Mouse (Mus musculus) granulocyte monocyte progenitor cell, adult 5-6 weeks (primary cell): Measurements from ENCODE around the gene Rbm4b. TPM values are rescaled to one million over a fixed set of nuclear protein-coding genes. Genes with fewer than 3 reads are reported as not detected.
"Not testable (repeated sequence)": the region's sequence is repeated elsewhere in the genome, so short reads cannot be mapped to it uniquely, and the experiment has no call there.

Experiments
- ATAC-seq: replicated peaks from 2 replicates; pipeline ENCODE4 v1.8.0; 2016; ENCODE audit warnings: mild to moderate bottlenecking, moderate TSS enrichment, inconsistent platforms; ENCODE audit not compliant: poor library complexity, severe bottlenecking
- total RNA-seq, 2 experiments: library from RNA; stranded (forward) in 1 of 2; stranded (reverse) in 1 of 2; fragments of 200-712, 200-1000 nt in 1 of 2; fragments of >200 nt in 1 of 2; fragmentation: Nextera tagmentation in 1 of 2; gene quantifications; 2 replicates each; pipeline ENCODE4 v1.2.3; 2014 to 2017

The Rbm4b gene
- total RNA-seq, 2 experiments from 2014 or later: 7.1 to 17.5 TPM

DNA sequence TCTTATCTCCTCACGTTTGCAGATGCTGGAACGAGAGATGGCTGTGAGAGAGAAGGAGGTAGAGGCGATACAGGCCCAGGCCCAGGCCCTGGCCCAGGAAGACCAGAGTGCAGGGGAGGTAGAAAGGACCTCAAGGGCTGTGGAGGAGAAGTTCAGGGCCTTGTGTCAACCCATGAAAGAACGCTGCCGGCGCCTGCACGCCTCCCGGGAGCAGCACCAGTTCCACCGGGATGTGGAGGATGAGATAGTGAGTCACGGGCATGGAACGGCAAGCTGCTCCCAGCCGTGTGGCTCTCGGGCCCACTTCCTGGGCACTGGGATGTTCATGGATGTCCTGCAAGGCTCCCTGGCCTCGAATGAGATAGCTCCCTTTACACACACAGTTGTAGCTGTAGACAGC lies 12.3 kb upstream of the Rbm4b start:
- no peak for ATAC-seq

DNA sequence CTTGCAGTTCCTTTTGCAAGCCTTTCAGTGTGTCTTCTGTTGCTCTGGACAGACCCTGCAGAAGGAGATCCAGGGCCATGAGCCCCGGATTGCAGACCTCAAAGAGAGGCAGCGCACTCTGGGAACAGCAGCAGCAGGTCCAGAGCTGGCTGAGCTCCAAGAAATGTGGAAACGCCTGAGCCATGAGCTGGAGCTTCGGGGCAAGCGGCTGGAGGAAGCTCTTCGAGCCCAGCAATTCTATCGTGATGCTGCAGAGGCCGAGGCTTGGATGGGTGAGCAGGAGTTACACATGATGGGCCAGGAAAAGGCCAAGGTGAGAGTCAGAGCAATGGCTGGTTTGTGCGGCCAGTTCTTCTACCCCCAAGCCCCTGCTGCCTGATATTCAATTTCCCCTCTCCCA lies 11.2 kb upstream of the Rbm4b start:
- no peak for ATAC-seq

DNA sequence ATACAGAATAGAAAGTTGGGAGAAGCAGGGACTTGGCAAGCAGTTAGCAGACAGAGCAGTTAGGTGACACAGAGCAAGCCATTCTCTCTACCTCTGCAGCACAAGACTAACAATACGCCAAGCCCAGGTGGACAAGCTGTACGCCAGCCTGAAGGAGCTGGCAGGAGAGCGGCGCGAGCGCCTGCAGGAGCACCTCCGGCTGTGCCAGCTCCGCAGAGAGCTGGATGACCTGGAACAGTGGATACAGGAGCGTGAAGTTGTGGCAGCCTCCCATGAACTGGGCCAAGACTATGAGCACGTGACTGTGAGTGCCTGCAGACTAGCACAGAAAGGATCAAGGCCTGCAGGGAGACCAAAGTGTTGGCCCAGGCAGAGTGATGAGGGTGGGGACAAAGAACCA lies 10.6 kb upstream of the Rbm4b start:
- no peak for ATAC-seq

DNA sequence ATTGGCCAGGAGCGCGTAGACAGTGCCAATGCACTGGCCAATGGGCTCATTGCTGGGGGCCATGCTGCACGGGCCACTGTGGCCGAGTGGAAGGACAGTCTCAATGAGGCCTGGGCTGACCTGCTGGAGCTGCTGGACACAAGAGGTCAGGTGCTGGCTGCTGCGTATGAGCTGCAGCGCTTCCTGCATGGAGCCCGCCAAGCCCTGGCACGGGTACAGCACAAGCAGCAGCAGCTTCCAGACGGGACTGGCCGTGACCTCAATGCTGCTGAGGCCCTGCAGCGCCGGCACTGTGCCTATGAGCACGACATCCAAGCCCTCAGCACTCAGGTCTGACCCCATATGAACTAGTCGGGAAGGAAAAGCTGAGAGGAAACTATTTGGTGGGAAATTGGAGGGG lies 9.7 kb upstream of the Rbm4b start:
- no peak for ATAC-seq

DNA sequence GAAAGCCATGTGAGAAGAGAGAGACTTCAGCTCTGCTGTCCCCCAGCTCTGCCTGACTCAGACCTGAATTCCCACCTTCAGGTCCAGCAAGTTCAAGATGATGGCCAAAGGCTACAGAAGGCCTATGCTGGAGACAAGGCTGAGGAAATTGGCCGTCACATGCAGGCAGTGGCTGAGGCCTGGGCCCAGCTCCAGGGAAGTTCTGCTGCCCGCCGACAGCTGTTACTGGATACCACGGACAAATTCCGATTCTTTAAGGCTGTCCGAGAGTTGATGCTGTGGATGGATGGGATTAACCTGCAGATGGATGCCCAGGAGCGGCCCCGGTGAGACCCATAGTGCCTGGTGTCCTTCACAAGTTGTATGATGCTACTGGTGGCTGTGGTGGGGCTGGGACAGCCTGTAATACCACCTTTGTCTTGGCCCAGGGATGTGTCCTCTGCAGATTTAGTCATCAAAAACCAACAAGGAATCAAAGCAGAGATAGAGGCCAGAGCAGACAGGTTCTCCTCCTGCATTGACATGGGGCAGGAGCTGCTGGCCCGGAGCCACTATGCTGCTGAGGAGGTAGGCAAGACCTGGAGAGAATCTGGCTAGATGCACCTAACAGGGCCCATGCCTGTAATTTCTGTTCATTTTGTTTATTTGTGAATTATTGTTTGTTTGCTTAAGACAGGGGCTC lies 8.5 kb upstream of the Rbm4b start:
- ATAC-seq: no peak

DNA sequence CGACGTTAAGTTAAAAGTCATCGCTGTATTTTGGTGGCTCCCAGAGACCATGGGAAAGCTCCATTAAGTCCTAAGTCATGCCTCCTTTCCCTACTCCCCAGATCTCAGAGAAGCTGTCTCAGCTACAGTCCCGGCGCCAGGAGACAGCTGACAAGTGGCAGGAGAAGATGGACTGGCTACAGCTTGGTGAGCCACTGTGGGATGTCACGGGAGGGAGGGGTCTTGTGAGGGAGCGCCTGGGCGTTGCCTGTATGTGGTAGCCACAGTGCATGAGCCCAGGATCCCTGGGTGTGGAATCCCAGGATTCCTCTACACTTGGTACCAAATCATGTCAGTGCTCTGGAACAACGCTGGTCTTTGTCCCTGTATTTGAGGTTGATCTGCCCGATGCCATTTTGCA lies 7.8 kb upstream of the Rbm4b start:
- no peak for ATAC-seq

DNA sequence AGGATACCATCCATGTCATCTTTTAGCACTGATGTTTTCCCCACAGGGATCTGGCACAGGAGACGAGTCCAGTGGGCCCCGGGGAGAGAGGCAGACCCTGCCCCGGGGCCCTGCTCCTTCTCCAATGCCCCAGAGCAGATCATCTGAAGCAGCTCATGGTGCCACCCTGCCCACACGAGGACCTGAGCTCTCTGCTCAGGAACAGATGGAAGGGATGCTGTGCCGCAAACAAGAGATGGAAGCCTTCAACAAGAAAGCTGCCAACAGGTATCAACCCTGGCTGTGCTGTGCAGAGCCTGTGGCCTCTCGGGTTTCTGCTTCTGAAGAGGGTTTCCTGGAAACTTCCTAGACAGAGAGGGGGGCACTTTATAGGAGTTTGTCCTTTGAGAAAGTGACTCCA lies 6.3 kb upstream of the Rbm4b start:
- no peak for ATAC-seq

DNA sequence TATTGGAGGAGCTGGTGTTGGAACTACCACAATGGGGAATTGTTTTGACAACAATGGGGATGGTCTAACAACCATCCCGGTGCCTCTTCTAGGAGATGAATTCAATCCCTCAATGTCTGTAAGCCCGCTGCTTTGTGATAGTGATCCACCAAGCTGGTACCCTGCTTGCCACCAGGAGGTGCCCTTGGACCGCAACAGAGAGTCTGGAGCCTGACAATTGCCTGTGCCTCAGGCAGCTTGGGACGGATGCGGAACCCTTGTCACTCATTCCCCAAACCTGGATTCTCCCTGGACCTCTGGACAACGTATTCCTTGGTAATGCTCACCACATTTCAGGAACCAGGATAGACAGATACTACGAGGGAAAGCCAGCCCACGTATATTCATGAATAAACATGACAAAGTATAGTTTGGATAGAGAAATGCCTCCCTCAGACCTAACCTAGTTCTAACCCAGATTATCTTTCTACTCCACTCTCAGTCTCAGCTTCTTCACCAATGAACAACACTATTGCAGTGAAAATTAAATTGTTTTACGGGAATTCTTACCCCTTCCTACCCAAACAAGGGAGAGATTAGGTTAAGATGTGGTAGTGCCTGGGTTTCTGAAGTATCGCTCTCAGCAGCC lies 618 bp upstream of the Rbm4b start:
- ATAC-seq: peak; percentile 72

DNA sequence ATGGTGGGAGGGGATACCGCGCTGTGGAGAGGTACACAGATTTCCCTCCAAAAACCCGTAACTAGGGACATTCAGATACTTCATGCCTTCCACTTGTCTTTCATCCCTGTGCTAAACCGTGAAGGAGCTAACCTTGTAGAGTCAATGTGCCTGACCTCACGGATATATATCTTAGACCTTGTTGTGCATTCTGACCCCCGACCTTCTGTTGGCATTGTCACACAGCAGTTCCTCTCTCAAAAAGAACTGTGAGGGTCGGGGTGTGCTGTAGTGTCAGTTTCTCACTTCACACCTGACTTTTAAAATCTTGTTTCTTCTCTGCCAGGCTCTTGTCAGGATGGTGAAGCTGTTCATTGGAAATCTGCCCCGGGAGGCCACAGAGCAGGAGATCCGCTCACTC lies 624 bp downstream of the Rbm4b start:
- no peak for ATAC-seq

DNA sequence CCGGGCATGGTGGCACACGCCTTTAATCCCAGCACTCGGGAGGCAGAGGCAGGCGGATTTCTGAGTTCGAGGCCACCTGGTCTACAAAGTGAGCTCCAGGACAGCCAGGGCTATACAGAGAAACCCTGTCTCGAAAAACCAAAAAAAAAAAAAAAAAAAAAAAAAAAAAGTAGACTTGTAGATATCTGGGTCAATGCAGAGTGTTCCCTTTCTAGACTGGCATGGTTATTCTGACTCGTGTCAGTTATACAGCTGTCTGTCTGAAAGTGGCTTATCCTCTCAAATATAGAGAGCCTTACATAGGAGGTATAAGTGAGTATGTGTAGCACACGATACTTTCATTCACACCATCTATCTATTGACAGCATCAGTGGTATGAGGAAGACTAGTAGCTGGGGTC lies 4.2 kb downstream of the Rbm4b start:
- ATAC-seq: not testable (repeated sequence)

DNA sequence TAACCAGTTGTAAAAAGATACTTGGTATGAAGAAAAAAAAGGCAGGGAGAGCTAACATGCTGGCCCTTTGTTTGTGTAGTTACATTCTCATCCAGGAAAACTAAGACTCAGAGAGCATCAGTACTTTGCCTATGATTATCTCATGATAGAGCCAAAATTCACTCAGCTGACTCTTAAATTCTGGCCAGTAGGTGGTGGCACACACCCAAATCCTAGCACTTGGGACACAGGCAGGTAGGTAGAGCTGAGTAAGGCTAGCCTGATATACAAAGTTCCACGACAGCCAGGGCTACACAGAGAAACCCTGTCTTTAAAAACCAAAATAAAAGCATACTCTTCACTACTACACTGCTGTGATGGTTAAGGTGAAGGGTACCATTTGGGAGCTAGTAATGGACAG lies 6.6 kb downstream of the Rbm4b start:
- no peak for ATAC-seq

DNA sequence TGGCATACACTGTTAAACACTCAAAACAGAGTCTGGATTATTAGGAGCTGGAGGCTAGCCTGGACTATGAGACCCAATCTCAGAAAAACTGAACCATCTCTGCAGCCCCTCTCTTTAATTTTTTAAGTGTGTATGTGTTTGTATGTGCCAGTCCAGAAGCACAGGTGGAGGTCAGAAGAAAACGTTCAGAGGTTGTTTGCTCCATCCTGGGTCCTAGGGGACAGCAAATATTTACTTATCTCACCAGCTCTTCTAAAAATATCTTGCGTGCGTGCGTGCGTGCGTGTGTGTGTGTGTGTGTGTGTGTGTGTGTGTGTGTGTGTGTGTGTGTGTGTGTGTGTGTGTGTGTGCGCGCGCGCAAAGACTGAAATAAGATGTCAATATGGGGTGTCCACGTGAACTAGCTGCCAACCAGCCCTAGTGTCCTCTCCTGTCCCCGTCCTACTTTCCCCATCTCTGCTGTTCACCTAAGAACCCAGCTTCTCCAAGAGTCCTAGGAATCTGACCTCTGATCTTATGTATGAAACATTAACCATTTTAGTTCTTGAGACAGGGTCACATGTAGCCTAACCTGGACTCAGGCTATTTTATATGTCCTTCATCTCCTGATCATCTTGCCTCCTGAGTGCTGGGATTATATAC lies 11.3 kb downstream of the Rbm4b start:
- no peak for ATAC-seq

DNA sequence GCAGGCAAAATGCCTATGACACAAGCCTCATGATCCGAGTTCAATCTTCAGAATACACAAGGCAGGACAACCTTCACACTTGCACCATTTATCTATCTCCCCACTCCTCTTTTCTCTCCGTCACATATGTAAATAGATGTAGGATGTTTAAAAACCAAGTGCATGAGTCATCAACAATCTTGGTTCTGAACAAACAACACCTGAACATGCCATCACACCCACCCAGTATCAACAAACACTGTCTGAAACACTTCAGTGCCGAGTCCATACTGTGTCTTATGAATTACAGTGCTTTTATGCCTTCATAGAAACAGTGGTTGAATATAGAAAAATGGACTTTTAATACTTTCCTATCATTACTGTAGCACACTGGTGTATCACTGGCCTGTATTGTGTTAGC lies 16.5 kb downstream of the Rbm4b start:
- no peak for ATAC-seq

DNA sequence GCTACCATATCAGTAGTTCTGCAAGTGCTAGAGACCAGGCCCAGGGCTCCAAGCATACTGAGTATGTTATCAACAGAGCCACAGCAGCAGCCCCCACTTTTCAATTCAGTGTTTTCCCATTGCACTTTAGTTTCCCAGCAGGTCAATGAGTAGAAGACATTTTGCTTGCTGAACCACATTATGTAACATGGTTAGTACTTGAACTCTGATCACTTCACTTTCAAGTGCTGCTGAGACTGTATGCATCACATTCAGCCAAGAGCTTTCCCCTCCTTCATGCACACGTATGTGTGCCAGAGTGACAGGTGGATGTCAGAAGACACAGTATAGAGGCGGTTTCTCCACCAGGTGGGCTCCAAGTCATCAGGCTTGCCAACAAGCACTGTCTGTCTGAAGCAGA lies 26.6 kb downstream of the Rbm4b start:
- no peak for ATAC-seq

DNA sequence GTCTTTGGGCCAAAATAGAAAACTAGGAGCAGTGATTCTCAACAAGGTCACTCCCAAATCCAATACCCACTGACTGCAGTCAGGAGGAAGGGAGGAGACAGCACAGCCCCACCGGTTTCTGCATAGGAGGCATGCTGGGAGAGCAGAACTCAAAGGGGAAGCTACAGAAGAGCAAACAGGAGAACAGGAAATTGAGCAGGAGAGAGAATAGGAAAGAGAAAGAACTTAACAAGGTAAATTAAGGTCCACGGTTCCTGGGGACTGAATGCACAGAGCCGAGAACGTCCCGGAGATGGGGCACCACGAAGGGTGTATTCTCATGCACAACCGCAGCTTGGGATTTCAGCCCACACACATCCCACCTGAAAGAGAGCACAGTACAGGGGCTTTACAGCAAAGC lies 28.9 kb downstream of the Rbm4b start:
- ATAC-seq: no peak

DNA sequence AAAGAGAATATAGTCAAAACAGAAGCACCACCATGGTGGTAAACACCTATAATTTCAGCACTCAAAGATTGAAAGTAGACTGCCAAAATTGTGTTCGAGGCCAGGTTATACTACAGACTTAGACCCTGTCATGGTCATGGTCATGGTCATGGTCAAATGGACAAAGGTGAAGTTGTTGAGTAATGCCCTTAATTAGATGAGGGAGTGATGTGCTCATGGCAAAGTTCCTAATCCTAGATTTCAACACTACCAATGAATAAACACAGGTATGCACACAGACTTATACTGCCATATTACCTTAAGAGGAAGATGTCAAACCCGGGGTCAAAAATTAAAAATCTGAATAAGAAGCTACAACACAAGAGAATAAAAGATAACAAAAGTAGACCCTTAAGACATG lies 30.0 kb downstream of the Rbm4b start:
- no peak for ATAC-seq

DNA sequence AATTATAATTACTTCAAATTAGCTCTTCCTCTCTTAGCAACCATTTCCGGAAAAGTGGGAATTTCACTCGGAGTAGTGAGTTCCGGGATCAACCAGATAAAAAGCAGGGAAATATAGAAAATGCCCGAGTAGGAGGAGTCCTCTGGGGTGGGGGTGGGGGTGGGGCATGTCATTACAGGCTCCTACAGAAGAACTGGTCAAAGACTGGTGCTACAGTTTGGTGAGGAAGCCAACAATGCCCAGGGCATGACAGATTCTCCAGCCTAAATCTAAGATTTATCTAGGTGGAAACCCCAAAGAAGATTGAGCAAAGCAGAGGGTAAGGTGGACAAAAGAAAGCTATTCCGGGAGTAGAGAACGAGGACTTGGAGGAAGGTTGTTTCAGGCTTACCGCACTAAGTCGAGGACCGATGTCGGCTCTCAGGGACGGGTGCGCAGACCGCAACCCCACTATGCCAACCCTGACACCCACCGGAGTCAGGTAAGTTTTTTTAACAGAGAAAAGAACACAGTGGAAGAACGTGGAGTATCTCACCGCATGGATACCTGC lies 37.1 kb downstream of the Rbm4b start:
- peak; percentile 10; the same call in 1 of the 2 replicates for ATAC-seq

DNA sequence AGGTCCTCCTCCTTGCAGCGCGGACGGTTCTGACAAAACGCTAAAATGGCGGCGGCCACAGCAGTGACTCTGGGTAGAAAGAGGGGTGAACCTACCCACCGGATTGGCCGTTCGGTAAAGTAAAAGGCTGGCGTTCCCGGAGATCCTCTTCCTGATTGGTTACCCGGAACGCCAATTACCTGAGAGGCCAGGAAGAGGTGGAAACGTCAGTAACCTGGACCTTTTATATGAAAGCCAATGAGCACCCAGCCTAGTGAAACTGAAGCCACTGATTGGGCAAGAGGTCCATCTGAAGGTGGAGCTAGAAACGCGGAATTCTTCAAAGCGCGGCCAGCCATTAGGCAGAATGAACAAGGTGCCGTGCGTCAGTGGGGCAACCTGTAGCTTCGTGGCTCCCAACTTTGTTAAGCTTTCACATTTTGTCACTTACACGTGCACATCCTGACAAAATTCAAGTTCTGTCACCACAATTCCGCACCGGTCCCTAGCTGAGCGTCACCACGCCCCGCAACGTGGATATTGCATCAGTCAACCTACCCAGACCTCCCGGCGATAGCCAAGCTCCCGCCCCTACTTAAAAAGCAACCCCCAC lies 37.6 kb downstream of the Rbm4b start, which contains the start of gene Rbm4:
Gene Rbm4, minus strand, starts transcription at position 71 of the 592 bp plus-strand sequence.
- peak; percentile 96 for ATAC-seq

DNA sequence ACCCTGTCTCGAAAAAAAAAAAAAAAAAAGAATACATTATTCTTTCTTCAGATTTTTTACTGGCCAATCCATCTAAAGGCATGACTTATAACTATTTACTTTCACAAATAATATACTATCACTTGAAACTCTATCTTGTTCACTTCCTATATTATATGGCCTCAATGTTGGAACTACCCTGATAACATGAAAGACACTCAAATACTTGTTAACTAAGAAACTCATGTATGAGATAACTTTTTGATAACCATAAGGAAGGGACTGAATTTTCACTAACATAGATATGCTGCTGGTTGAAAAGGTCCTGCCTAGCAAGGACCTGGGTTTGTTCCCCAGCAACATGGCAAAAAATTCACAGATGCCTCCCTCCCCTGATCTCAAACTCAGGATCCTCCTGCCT lies 39.6 kb downstream of the Rbm4b start:
- ATAC-seq: no peak

DNA sequence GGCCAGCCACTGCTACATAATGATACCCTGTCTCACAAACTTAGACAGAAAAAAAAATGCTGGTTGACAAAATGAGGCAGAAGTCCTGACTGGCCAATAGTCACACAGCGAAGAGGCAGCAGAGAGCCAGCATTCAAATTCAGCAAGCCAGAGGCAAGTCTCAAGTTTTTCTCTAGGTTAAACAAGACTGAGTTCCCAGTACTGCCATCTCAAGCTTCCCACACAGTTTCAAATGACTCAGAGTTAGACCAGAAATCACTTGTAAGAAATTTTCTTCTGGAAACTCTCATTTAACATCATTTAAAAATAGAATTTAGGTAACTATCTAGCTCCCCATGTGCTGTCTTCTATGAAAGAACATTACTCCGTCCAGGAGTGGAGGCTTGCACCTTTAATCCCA lies 41.5 kb downstream of the Rbm4b start:
- ATAC-seq: no peak

DNA sequence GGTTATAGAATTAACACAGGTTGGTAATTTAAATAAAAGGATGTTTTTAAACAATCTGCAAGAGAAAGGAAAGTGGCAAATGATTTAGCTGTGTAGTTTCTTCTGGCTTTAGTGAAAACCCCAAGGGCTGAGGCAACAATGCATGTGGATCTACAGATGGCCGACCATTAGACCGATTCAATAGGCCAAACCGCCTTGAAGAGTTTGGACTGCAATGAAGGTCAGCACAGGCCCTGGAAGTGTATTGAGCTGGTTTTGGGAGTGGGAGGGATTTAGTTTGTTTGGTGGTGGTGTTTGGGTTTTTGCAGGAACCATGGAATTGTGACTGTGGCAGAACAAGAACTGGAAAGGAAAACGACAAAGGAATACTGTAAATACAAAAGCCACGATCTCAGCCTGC lies 42.8 kb downstream of the Rbm4b start:
- no peak for ATAC-seq
